Mouse (Mus musculus): ENCODE measurements at regions not wholly inside any gene's neighbourhood (a gene's known extent, or its start where the extent isn't known, plus 50 kb on each side); places are given as distances from the start of the nearest gene placed in this dataset.

- no peak for DNase-seq (ENCODE audit: low read depth)
Observed at GRCm38 (mm10) chr6:59556668-59557310, 130.7 kb upstream of the Gprin3 start.

- peak; percentile 2 for DNase-seq (ENCODE audit: low read depth)
Observed at GRCm38 (mm10) chr6:59537025-59537424, 110.9 kb upstream of the Gprin3 start.

GRCm38 (mm10) chr6:59524940-59525265 lies 98.8 kb upstream of the Gprin3 start:
- no peak for DNase-seq (ENCODE audit: low read depth)

GRCm38 (mm10) chr6:59524095-59524939 lies 98.2 kb upstream of the Gprin3 start:
- no peak for DNase-seq (ENCODE audit: low read depth)

- DNase-seq (ENCODE audit: low read depth) = no peak
Observed at GRCm38 (mm10) chr6:59522960-59523359, 96.9 kb upstream of the Gprin3 start.

GRCm38 (mm10) chr6:59500818-59501217 lies 74.7 kb upstream of the Gprin3 start:
- peak; percentile 3 for DNase-seq (ENCODE audit: low read depth)

- no peak for DNase-seq (ENCODE audit: low read depth)
Observed at GRCm38 (mm10) chr6:59498800-59499199, 72.7 kb upstream of the Gprin3 start.

- DNase-seq (ENCODE audit: low read depth) = peak; percentile 74
Observed at GRCm38 (mm10) chr6:59498079-59498478, 72.0 kb upstream of the Gprin3 start.

GRCm38 (mm10) chr6:59489001-59489575 lies 63.0 kb upstream of the Gprin3 start:
- DNase-seq (ENCODE audit: low read depth) = no peak

- DNase-seq (ENCODE audit: low read depth) = no peak
Observed at GRCm38 (mm10) chr6:59488386-59488785, 62.3 kb upstream of the Gprin3 start.

- no peak for DNase-seq (ENCODE audit: low read depth)
Observed at GRCm38 (mm10) chr6:59484004-59484403, 57.9 kb upstream of the Gprin3 start.

GRCm38 (mm10) chr6:59483587-59483986 lies 57.5 kb upstream of the Gprin3 start:
- DNase-seq (ENCODE audit: low read depth) = peak; percentile 81

All from NIH3T3 (cell line).